Mouse (Mus musculus) E14TG2a.4 (cell line): ENCODE results near the gene Acsf3.

ENCODE experiments used
- H3K27me3 ChIP-seq: 2 replicates; pipeline ENCODE4 v1.6.1; 2014; ENCODE audit warnings: low read length, control low read depth; ENCODE audit not compliant: insufficient read depth
- H3K36me3 ChIP-seq: 2 replicates; pipeline ENCODE4 v1.6.1; 2014; ENCODE audit warnings: low read length, control low read depth; ENCODE audit not compliant: insufficient read depth
- H3K4me1 ChIP-seq: replicated peaks from 2 replicates; pipeline ENCODE4 v1.6.1; 2014; ENCODE audit warnings: low read depth, low read length, control low read depth
- H3K4me3 ChIP-seq: replicated peaks from 2 replicates; pipeline ENCODE4 v1.5.1; 2014; ENCODE audit warnings: mild to moderate bottlenecking, low read length
- H3K9me3 ChIP-seq: 2 replicates; pipeline ENCODE4 v1.6.1; 2014; ENCODE audit warnings: low read length, control low read depth
- CTCF ChIP-seq: conservative IDR thresholded peaks from 2 replicates; pipeline ENCODE4 v1.5.1; 2014; ENCODE audit warnings: low read length
- NANOG ChIP-seq: IDR thresholded peaks from 2 replicates; pipeline ENCODE4 v1.6.1; 2014; ENCODE audit warnings: borderline replicate concordance, low read length, mixed read lengths
- POU5F1 ChIP-seq: IDR thresholded peaks from 2 replicates; pipeline ENCODE4 v1.6.1; 2014; ENCODE audit warnings: low read length, borderline replicate concordance

Acsf3 gene

DNA sequence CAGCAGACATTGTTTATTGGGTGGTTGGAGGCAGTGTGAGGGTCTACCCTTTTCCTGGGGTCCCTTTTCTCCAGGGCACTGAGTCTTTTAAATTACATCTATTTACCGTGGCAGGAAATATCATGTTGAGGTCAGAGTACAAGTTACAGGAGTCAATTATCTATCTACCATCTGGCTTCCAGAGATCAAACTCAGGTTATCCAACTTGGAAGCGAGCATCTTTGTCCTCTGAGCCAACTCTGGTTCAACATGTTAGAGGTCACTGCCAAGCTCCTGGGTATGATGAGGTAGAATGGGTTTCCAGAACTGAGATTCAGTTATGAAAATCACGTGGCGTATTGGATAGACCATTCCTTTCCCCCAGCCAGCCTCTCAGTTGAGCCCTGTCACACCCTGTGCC lies 79.8 kb downstream of the Acsf3 start:
- H3K9me3 ChIP-seq, result no peaks in the 10 kb centered on the region
- no peaks in the 10 kb centered on the region for H3K36me3 ChIP-seq
- H3K27me3 ChIP-seq, result peaks cover 8% of the 10 kb centered on the region; the same call in 1 of the 2 replicates
- no peak overlapping the region for H3K4me3 ChIP-seq
- peaks cover 10% of the 10 kb centered on the region for H3K4me1 ChIP-seq
- TF ChIP-seq NANOG, result no peak
- no peak for TF ChIP-seq CTCF
- no peak for TF ChIP-seq POU5F1

DNA sequence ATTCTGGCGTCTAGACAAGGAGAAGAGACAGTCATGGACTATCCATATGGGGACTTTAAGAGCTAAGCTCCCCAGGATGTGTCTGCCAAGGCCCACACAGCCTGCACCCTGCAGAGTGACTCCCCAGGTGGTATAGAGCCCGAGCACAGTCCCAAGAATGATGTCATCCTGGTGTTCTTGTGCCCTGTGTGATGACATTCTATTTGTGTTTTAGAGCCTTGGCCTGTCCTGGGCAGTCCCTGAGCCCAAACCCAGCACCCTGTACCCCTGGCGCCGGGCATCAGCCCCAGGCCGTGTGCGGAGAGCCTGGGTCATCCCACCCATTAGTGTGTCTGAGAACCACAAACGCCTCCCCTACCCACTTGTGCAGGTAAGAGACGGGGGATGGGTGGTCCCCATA lies 81.0 kb downstream of the Acsf3 start:
- TF ChIP-seq CTCF (no peak), POU5F1 (no peak), NANOG (no peak)
- Histone ChIP-seq H3K36me3 (no peaks in the 10 kb centered on the region), H3K4me3 (no peak overlapping the region), H3K27me3 (peaks cover 5% of the 10 kb centered on the region; the same call in 1 of the 2 replicates), H3K9me3 (no peaks in the 10 kb centered on the region), H3K4me1 (peaks cover 13% of the 10 kb centered on the region)

DNA sequence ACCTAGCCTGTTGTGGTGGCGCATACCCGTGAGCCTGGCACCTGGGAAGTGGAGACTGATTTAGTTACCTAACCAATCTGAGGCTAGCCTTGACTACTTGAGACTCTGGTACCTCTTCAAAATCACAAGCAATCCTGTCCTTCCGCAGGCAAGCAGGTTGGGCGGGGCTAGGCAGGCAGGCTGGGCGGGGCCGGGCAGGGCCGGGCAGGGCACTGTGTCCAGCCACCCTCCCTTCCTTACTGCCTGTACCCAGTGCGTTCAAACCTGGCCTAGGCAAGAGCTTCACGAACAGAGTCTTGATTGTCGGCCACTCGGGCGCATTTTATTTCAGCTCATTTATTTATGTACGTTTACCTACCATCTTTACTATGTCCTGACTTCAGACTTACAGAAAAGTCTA lies 84.6 kb downstream of the Acsf3 start:
- no peak for TF ChIP-seq CTCF
- no peak for TF ChIP-seq NANOG
- Histone ChIP-seq H3K27me3 (no peaks in the 10 kb centered on the region; the same call in 1 of the 2 replicates), H3K4me1 (peaks cover 4% of the 10 kb centered on the region; the same call in 1 of the 2 replicates), H3K9me3 (peaks cover 18% of the 10 kb centered on the region), H3K36me3 (no peaks in the 10 kb centered on the region), H3K4me3 (no peak overlapping the region)

DNA sequence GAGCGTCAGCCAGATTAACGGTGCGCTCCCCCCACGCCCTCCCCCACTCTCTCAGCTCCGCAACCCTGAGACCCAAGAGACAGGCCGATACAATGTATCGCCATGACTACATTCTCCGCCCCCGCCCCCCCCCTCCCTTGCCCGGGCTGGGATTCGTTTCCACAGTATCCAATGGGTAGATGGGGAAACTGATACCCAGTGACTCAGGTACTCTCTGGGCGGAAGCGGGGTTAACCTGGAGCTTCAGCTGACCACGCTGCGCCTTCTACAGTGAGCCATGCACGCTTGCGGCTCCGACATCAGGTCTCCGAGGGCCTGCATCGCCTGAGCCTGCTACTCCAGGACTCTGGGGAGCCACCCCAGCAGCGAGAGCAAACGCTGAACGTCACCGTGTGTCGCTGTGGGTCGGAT lies 89.4 kb downstream of the Acsf3 start:
- H3K27me3 ChIP-seq, result no peaks in the 10 kb centered on the region
- no peak for TF ChIP-seq POU5F1
- peaks cover 43% of the 10 kb centered on the region for H3K9me3 ChIP-seq
- peaks cover 8% of the 10 kb centered on the region for H3K4me1 ChIP-seq
- no peaks in the 10 kb centered on the region for H3K36me3 ChIP-seq
- no peak overlapping the region for H3K4me3 ChIP-seq

DNA sequence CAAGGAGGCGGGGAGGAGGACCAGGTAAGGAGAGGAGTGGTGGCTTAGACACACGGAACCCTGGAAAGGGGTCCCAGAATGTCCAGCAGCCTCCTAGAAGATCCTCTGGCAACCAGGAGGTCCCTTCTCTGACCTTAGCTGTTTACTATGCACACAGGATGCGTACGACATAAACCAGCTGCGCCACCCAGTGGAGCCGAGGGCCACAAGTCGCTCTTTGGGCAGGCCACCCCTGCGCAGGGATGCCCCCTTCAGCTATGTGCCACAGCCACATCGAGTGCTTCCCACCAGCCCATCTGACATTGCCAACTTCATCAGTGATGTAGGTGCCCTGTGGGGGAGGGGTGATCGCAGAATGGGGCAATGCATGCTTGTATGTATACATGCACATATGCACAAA lies 90.2 kb downstream of the Acsf3 start:
- Histone ChIP-seq H3K9me3 (peaks cover 43% of the 10 kb centered on the region), H3K4me1 (peaks cover 9% of the 10 kb centered on the region), H3K36me3 (no peaks in the 10 kb centered on the region), H3K27me3 (no peaks in the 10 kb centered on the region), H3K4me3 (no peak overlapping the region)
- no peak for TF ChIP-seq CTCF
- TF ChIP-seq NANOG, result no peak
- no peak for TF ChIP-seq POU5F1

DNA sequence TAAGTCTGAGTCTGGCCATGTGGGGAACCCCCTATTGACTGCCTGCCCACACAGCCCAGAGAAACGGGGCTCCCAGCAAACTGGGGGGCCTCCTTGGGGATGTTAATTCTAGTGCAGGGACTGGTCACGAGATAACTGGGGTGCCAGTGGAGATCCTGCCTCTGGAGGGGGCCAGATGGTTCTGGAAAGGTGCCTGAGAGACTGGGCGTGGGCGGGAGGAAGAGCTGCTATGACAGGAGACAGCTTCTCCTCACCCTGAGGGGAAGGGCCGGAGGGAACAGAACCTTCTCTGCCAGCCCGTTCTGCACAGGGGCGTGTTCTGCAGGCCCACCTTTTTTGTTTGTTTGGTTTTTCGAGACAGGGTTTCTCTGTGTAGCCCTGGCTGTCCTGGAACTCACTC lies 90.9 kb downstream of the Acsf3 start:
- H3K4me3 ChIP-seq, result no peak overlapping the region
- TF ChIP-seq POU5F1, result no peak
- TF ChIP-seq CTCF, result no peak
- TF ChIP-seq NANOG, result no peak
- H3K27me3 ChIP-seq, result no peaks in the 10 kb centered on the region
- no peaks in the 10 kb centered on the region for H3K36me3 ChIP-seq
- H3K9me3 ChIP-seq, result peaks cover 43% of the 10 kb centered on the region
- H3K4me1 ChIP-seq, result peaks cover 16% of the 10 kb centered on the region
